Mouse (Mus musculus): Measurements from ENCODE around the gene Ambp. TPM values are rescaled to one million over a fixed set of nuclear protein-coding genes. Genes with fewer than 3 reads are reported as not detected.

Gene Ambp
- polyA plus RNA-seq, 2 experiments: 691 to 780 TPM

DNA sequence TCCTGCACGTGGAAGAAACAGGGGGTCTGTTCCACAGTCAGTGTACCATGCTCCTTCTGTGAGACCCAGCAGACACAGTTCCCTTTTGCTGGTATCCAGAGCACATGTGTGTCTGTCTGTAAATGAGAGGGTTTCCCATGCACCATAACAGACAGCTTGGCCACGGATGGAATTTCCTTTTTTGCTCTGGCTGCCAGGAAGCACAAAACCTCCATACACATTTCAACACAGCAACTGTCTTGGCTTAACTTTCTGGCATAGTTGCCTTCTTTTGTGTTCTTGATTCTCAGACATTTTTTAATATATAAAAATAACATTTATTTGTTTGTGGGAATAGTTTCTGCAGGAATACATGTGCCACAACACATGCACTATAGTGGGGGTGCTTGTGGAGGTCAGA, 997 bp upstream of the Ambp start:
- Histone ChIP-seq H3K9ac (replicated peaks) (no peak overlapping the region), H3K4me2 (ENCODE audit: low read depth) (no peak overlapping the region), H3K27ac (no peak overlapping the region), H3K27me3 (ENCODE audit: control insufficient read depth, insufficient read depth, low read length) (no peaks in the 10 kb centered on the region), H3K9me3 (ENCODE audit: control insufficient read depth, low read length) (no peaks in the 10 kb centered on the region), H3K4me1 (replicated peaks; ENCODE audit: control insufficient read depth in 2 of 2, insufficient read depth in 2 of 2, low read length in 1 of 2) (peaks cover 0 to 15% of the 10 kb centered on the region in 2 experiments; a peak in 3 of 4 replicates), H3K36me3 (replicated peaks; ENCODE audit: control insufficient read depth, insufficient read depth, low read depth) (no peaks in the 10 kb centered on the region), H3K4me3 (ENCODE audit: insufficient read depth in 1 of 2, low read depth in 2 of 2, low read length in 2 of 2) (no peak overlapping the region)
- DNase-seq (ENCODE audit: low read depth in 3 of 3, low spot score in 3 of 3) (no peak), ATAC-seq (ENCODE audit: insufficient read depth) (no peak)
- 25% methylated on average over 2 of the region's 2 CpGs for WGBS (ENCODE audit: insufficient replicate concordance)
- TF ChIP-seq EP300 (IDR thresholded peaks at IDR 0.05; ENCODE audit: low read depth) (no peak), CTCF (IDR thresholded peaks at IDR 0.05; ENCODE audit: low read depth) (no peak)

DNA sequence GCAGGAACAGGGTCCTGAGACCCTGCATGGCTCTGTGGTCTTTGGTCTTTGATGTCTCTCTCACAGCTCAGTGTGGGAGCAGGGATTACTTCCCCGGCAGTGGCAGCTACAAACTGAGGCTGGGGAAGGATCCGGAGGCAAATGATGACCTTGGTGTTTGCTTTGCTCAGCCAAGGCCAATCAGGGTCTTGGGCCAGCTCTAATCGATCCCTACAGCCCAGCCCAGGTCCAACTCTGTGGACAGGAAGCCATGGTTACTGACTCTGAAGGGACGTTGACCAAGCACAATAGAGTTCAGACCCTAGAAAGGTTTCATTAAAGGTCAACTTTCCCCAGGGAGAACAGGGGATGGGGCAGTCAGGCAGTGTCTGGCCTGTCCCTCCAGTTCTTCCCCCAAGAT, 571 bp downstream of the Ambp start:
- no peaks in the 10 kb centered on the region for H3K27me3 ChIP-seq (ENCODE audit: control insufficient read depth, insufficient read depth, low read length)
- no peak for TF ChIP-seq CTCF (IDR thresholded peaks at IDR 0.05; ENCODE audit: low read depth)
- no peak for TF ChIP-seq EP300 (IDR thresholded peaks at IDR 0.05; ENCODE audit: low read depth)
- H3K27ac ChIP-seq: no peak overlapping the region
- peak overlapping the region; percentile 50 to 55 for H3K4me3 ChIP-seq (ENCODE audit: insufficient read depth in 1 of 2, low read depth in 2 of 2, low read length in 2 of 2)
- WGBS (ENCODE audit: insufficient replicate concordance): 28% methylated on average over 4 of the region's 4 CpGs
- H3K4me1 ChIP-seq (replicated peaks; ENCODE audit: control insufficient read depth in 2 of 2, insufficient read depth in 2 of 2, low read length in 1 of 2): peaks cover 0 to 17% of the 10 kb centered on the region in 2 experiments; a peak in 3 of 4 replicates
- H3K9me3 ChIP-seq (ENCODE audit: control insufficient read depth, low read length): no peaks in the 10 kb centered on the region
- ATAC-seq (ENCODE audit: insufficient read depth) (peak; percentile 63), DNase-seq (ENCODE audit: low read depth in 3 of 3, low spot score in 3 of 3) (peak in 2 of 3 experiments; percentile 26)
- H3K36me3 ChIP-seq (replicated peaks; ENCODE audit: control insufficient read depth, insufficient read depth, low read depth): no peaks in the 10 kb centered on the region
- H3K9ac ChIP-seq (replicated peaks): no peak overlapping the region
- H3K4me2 ChIP-seq (ENCODE audit: low read depth): no peak overlapping the region

DNA sequence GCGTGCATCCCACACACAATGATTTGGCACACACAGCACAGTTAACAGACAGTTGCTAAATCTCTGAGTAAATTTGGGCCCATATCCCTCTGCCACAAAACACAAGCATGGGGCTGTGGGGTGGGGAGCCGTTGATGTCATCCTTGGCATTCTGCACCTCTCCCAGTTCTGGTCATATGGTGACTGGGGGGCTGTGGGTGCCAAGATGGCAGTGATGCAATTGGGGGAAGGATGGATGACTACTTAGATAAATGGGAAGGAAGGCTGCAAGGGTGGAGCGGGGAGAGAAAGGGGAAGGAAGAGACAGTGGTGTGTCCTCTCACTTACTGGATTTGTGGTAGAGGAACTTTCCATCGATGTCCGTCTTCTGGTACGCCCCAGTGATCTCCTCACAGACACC, 3.5 kb downstream of the Ambp start:
- no peaks in the 10 kb centered on the region for H3K27me3 ChIP-seq (ENCODE audit: control insufficient read depth, insufficient read depth, low read length)
- H3K27ac ChIP-seq: no peak overlapping the region
- 25% methylated on average over 6 of the region's 6 CpGs for WGBS (ENCODE audit: insufficient replicate concordance)
- no peak for DNase-seq (ENCODE audit: low read depth in 3 of 3, low spot score in 3 of 3)
- H3K36me3 ChIP-seq (replicated peaks; ENCODE audit: control insufficient read depth, insufficient read depth, low read depth): no peaks in the 10 kb centered on the region; the same call in 1 of the 2 replicates
- H3K4me2 ChIP-seq (ENCODE audit: low read depth): peak overlapping the region; percentile 32
- peak overlapping the region in 1 of 2 experiments; percentile 15; a peak in 1 of 4 replicates for H3K4me3 ChIP-seq (ENCODE audit: insufficient read depth in 1 of 2, low read depth in 2 of 2, low read length in 2 of 2)
- H3K9me3 ChIP-seq (ENCODE audit: control insufficient read depth, low read length): no peaks in the 10 kb centered on the region
- H3K9ac ChIP-seq (replicated peaks): no peak overlapping the region
- no peak for ATAC-seq (ENCODE audit: insufficient read depth)
- no peak for TF ChIP-seq EP300 (IDR thresholded peaks at IDR 0.05; ENCODE audit: low read depth)
- TF ChIP-seq CTCF (IDR thresholded peaks at IDR 0.05; ENCODE audit: low read depth): no peak
- peaks cover 0 to 14% of the 10 kb centered on the region in 2 experiments; a peak in 3 of 4 replicates for H3K4me1 ChIP-seq (replicated peaks; ENCODE audit: control insufficient read depth in 2 of 2, insufficient read depth in 2 of 2, low read length in 1 of 2)

DNA sequence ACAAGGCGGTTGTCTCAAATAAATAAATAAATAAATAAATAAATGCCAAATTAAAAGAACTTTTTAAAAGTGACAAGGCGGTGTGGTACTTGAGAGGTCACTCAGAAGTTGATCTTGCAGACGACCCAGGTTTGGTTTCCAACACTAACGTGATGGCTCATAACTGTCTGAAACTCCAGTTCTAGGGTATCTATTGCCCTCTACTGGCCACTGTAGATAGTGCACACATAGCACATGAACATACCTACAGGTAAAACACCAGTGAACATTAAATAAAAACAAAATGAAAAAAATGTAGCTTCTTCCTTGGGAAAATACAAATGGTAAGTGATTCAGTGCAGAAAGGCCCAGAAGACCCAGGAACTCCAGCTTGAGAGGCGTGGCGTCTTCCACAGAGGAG, 7.3 kb downstream of the Ambp start:
- no peak for DNase-seq (ENCODE audit: low read depth in 3 of 3, low spot score in 3 of 3)
- WGBS (ENCODE audit: insufficient replicate concordance): 77% methylated on average over 6 of the region's 6 CpGs

DNA sequence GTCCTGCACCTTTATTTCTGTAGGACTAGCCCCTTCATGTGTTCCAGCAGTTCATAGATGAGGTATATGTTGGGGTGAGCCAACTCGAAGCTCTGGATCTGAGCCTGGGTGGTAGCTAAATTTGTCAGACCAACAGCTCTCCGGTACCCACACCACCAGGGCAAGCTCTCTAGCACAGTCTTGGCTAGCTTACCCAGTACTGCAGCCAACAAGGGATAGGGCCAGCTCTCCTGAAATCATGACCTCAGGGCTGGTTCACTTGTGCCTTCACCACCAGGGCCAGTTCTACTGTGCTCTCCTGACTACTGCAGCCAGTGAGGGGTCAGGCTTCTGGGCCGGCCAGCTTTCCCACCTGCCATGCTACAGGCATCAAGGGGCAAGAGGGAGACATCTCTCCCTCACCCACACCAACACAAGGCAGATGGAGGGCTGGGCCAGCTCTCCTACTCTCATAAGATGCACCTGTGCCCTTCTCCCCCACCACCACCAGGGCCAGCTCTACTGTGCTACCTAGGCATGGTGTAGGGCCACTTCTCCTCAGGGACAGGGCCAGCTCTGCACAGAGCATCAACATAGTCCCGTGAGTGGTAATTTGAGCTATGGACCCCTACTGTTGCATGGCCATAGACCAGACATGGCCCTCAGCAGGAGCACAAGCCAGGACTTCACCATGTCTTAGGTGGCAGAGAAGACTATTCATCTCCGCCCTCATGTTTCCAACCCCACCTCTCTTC, 24.5 kb downstream of the Ambp start:
- ATAC-seq (ENCODE audit: insufficient read depth) (no peak), DNase-seq (ENCODE audit: low read depth in 3 of 3, low spot score in 3 of 3) (no peak)
- no peaks in the 10 kb centered on the region for H3K9me3 ChIP-seq (ENCODE audit: control insufficient read depth, low read length)
- no peaks in the 10 kb centered on the region for H3K36me3 ChIP-seq (replicated peaks; ENCODE audit: control insufficient read depth, insufficient read depth, low read depth)
- WGBS (ENCODE audit: insufficient replicate concordance): 63% methylated on average over 5 of the region's 5 CpGs
- H3K4me2 ChIP-seq (ENCODE audit: low read depth): no peak overlapping the region
- no peak overlapping the region for H3K4me3 ChIP-seq (ENCODE audit: insufficient read depth in 1 of 2, low read depth in 2 of 2, low read length in 2 of 2)
- H3K27ac ChIP-seq: no peak overlapping the region
- H3K9ac ChIP-seq (replicated peaks): no peak overlapping the region
- TF ChIP-seq EP300 (IDR thresholded peaks at IDR 0.05; ENCODE audit: low read depth) (no peak), CTCF (IDR thresholded peaks at IDR 0.05; ENCODE audit: low read depth) (no peak)
- no peaks in the 10 kb centered on the region for H3K27me3 ChIP-seq (ENCODE audit: control insufficient read depth, insufficient read depth, low read length)
- H3K4me1 ChIP-seq (replicated peaks; ENCODE audit: control insufficient read depth in 2 of 2, insufficient read depth in 2 of 2, low read length in 1 of 2): no peaks in the 10 kb centered on the region

More for the DNA sequence above, 7.3 kb downstream of the Ambp start:
- Histone ChIP-seq H3K4me2 (ENCODE audit: low read depth) (no peak overlapping the region), H3K4me3 (ENCODE audit: insufficient read depth in 1 of 2, low read depth in 2 of 2, low read length in 2 of 2) (no peak overlapping the region), H3K27ac (no peak overlapping the region), H3K36me3 (replicated peaks; ENCODE audit: control insufficient read depth, insufficient read depth, low read depth) (no peaks in the 10 kb centered on the region; the same call in 1 of the 2 replicates), H3K4me1 (replicated peaks; ENCODE audit: control insufficient read depth in 2 of 2, insufficient read depth in 2 of 2, low read length in 1 of 2) (peaks cover 0 to 4% of the 10 kb centered on the region in 2 experiments; a peak in 1 of 4 replicates), H3K9ac (replicated peaks) (no peak overlapping the region), H3K9me3 (ENCODE audit: control insufficient read depth, low read length) (no peaks in the 10 kb centered on the region), H3K27me3 (ENCODE audit: control insufficient read depth, insufficient read depth, low read length) (no peaks in the 10 kb centered on the region)
- TF ChIP-seq CTCF (IDR thresholded peaks at IDR 0.05; ENCODE audit: low read depth) (peak; percentile 38; the same call in 1 of the 2 replicates), EP300 (IDR thresholded peaks at IDR 0.05; ENCODE audit: low read depth) (no peak)
- ATAC-seq (ENCODE audit: insufficient read depth): no peak

Measured in liver, embryonic 14.5 days (tissue).